Mouse (Mus musculus) CD4-positive, CD25-positive, alpha-beta regulatory T cell, adult 2 months (primary cell): Measurements from ENCODE around the gene Dhx32.
A peak's percentile ranks its signal among the peaks of the same experiment; 100 is the strongest.
"Not testable (repeated sequence)": the region's sequence is repeated elsewhere in the genome, so short reads cannot be mapped to it uniquely, and the experiment has no call there.

ENCODE experiments used
- DNase-seq: peaks from one replicate; pipeline ENCODE4 v3.0.0-alpha.2; 2012; ENCODE audit warnings: low read depth, low spot score

The Dhx32 gene

GRCm38 (mm10) chr7:133729351-133729750 is 53.2 kb downstream of the Dhx32 start:
- DNase-seq = no peak

GRCm38 (mm10) chr7:133727027-133727426 is 55.5 kb downstream of the Dhx32 start:
- no peak for DNase-seq

- no peak for DNase-seq
These were observed 57.0 kb downstream of the Dhx32 start for GRCm38 (mm10) chr7:133725571-133725970.

- no peak for DNase-seq
These were observed 57.7 kb downstream of the Dhx32 start for GRCm38 (mm10) chr7:133724844-133725243.

GRCm38 (mm10) chr7:133720616-133721015 is 61.9 kb downstream of the Dhx32 start:
- DNase-seq = no peak

GRCm38 (mm10) chr7:133718580-133718979 is 63.9 kb downstream of the Dhx32 start:
- no peak for DNase-seq

- no peak for DNase-seq
These were observed 67.1 kb downstream of the Dhx32 start for GRCm38 (mm10) chr7:133715387-133715786.

- peak; percentile 56 for DNase-seq
These were observed 75.2 kb downstream of the Dhx32 start for GRCm38 (mm10) chr7:133707301-133707700.

GRCm38 (mm10) chr7:133703906-133704305 is 78.6 kb downstream of the Dhx32 start:
- no peak for DNase-seq

- DNase-seq = no peak
These were observed 80.2 kb downstream of the Dhx32 start for GRCm38 (mm10) chr7:133702333-133702732.

- no peak for DNase-seq
These were observed 81.2 kb downstream of the Dhx32 start for GRCm38 (mm10) chr7:133701366-133701765.

GRCm38 (mm10) chr7:133699885-133700284 is 82.6 kb downstream of the Dhx32 start:
- no peak for DNase-seq

- DNase-seq = no peak
These were observed 84.4 kb downstream of the Dhx32 start for GRCm38 (mm10) chr7:133698021-133698709.

GRCm38 (mm10) chr7:133685644-133686043 is 96.9 kb downstream of the Dhx32 start:
- DNase-seq = not testable (repeated sequence)

GRCm38 (mm10) chr7:133684701-133685100 is 97.8 kb downstream of the Dhx32 start:
- DNase-seq = no peak

- peak; percentile 22 for DNase-seq
These were observed 98.4 kb downstream of the Dhx32 start for GRCm38 (mm10) chr7:133684110-133684509.

GRCm38 (mm10) chr7:133683626-133684025 is 98.9 kb downstream of the Dhx32 start:
- no peak for DNase-seq

- no peak for DNase-seq
These were observed 102.6 kb downstream of the Dhx32 start, which contains the start of gene Mmp21 for GRCm38 (mm10) chr7:133679961-133680360. Gene Mmp21, minus strand, starts transcription at chr7:133680061.

GRCm38 (mm10) chr7:133679439-133679838 is 103.1 kb downstream of the Dhx32 start:
- no peak for DNase-seq

- DNase-seq = no peak
These were observed 103.8 kb downstream of the Dhx32 start for GRCm38 (mm10) chr7:133678716-133679115.

GRCm38 (mm10) chr7:133676002-133676401 is 106.5 kb downstream of the Dhx32 start:
- DNase-seq = peak; percentile 30
